Mouse (Mus musculus) midbrain, embryonic 14.5 days (tissue): ENCODE results near the gene Zscan12. TPM values are rescaled to one million over a fixed set of nuclear protein-coding genes. Genes with fewer than 3 reads are reported as not detected.

Experiments
- ATAC-seq: fragments of 200-750 bp; cut with Nextera tagmentation; 2 replicates; pipeline ENCODE4 v1.8.0; 2017; ENCODE audit warnings: moderate number of reproducible peaks, moderate library complexity; ENCODE audit not compliant: low FRiP score, low TSS enrichment
- DNase-seq: peaks from one replicate; pipeline ENCODE4 v3.0.0-alpha.2; 2015
- H3K27ac ChIP-seq: fragments of 300-500 bp; sonication (generic); replicated peaks from 2 replicates; pipeline ENCODE4 v1.5.1; 2014; ENCODE audit warnings: mild to moderate bottlenecking, low read depth, low read length, moderate library complexity
- H3K27me3 ChIP-seq: fragments of 300-500 bp; sonication (generic); 2 replicates; pipeline ENCODE4 v1.6.1; 2014; ENCODE audit warnings: low read length, control low read depth, mixed read lengths; ENCODE audit not compliant: control insufficient read depth, insufficient read depth
- H3K36me3 ChIP-seq: fragments of 300-500 bp; sonication (generic); 2 replicates; pipeline ENCODE4 v1.6.1; 2014; ENCODE audit warnings: low read length, control low read depth; ENCODE audit not compliant: control insufficient read depth, insufficient read depth
- H3K4me1 ChIP-seq: fragments of 300-500 bp; sonication (generic); 2 replicates; pipeline ENCODE4 v1.6.1; 2014; ENCODE audit warnings: mild to moderate bottlenecking, antibody characterized with exemption, low read length, control low read depth; ENCODE audit not compliant: control insufficient read depth, insufficient read depth
- H3K4me2 ChIP-seq: fragments of 300-500 bp; sonication (generic); 2 replicates; pipeline ENCODE4 v1.6.1; 2014; ENCODE audit warnings: mild to moderate bottlenecking, low read length, moderate library complexity
- H3K4me3 ChIP-seq: fragments of 300-500 bp; sonication (generic); replicated peaks from 2 replicates; pipeline ENCODE4 v1.5.1; 2014; ENCODE audit warnings: low read depth, low read length
- H3K9ac ChIP-seq: fragments of 300-500 bp; sonication (generic); replicated peaks from 2 replicates; pipeline ENCODE4 v1.6.1; 2014; ENCODE audit warnings: mild to moderate bottlenecking, low read length, moderate library complexity
- H3K9me3 ChIP-seq: fragments of 300-500 bp; sonication (generic); 2 replicates; pipeline ENCODE4 v1.6.1; 2016; ENCODE audit warnings: low read length, control low read depth, mixed read lengths; ENCODE audit not compliant: control insufficient read depth
- WGBS: fragments of 180-500 bp; shearing (Covaris S2); extraction: QIAGEN DNeasy Blood & Tissue Kit; methylation state at CpG from one replicate; pipeline ENCODE4 v1.1.7; 2014; 5-methylcytosine and 5-hydroxymethylcytosine counted together
- polyA plus RNA-seq: library from polyadenylated mRNA; unstranded; fragments of >200 nt; fragmentation: Nextera tagmentation; extraction: Ambion mirVana; gene quantifications from 2 replicates; pipeline ENCODE4 v1.2.1, GENCODE M21; 2014

Zscan12 gene
- polyA plus RNA-seq, 1 experiment from 2014 or later = 15.9 TPM

DNA sequence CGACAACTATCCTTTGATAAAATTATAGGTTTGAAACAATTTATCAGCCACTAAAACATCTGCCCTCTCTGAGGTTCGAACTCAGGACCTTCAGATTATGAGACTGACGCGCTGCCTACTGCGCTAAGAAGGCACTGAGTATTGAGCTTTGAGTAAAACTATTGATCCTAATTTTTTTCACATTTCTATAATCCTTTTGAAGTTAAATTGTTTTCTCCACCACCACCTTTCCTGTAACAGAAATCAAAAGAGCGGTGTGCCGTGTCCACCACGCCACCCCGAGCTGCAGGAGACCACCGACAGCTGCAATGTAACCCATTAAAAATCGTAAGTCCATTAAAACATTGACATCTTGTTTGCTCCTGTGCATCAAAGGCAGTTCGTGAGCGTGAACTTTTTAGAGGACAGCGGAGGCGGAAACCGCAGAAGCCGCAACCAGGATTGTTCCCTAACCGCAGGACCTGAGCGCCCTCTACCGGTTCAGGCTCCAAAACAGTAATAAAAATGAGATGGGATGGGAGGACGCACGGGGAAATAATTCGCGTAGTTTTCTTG is 35.9 kb upstream of the Zscan12 start:
- Histone ChIP-seq H3K36me3 (no peaks in the 10 kb centered on the region), H3K9me3 (no peaks in the 10 kb centered on the region), H3K27ac (no peak overlapping the region), H3K27me3 (no peaks in the 10 kb centered on the region), H3K4me3 (peak overlapping the region; percentile 31), H3K9ac (no peak overlapping the region), H3K4me2 (peak overlapping the region; percentile 54), H3K4me1 (peaks cover 6% of the 10 kb centered on the region; the same call in 1 of the 2 replicates)
- peak; percentile 95 for DNase-seq
- peak; percentile 60; the same call in 1 of the 2 replicates for ATAC-seq
- WGBS = under 1% methylated on average over 24 of the region's 24 CpGs

- no peaks in the 10 kb centered on the region for H3K36me3 ChIP-seq
- no peaks in the 10 kb centered on the region for H3K9me3 ChIP-seq
- ATAC-seq = no peak; the same call in 1 of the 2 replicates
- 1% methylated on average over 9 of the region's 9 CpGs for WGBS
- H3K27ac ChIP-seq = no peak overlapping the region
- H3K27me3 ChIP-seq = no peaks in the 10 kb centered on the region
- DNase-seq = peak; percentile 39
- peak overlapping the region; percentile 31 for H3K4me3 ChIP-seq
- H3K9ac ChIP-seq = peak overlapping the region; percentile 29; the same call in 1 of the 2 replicates
- peak overlapping the region; percentile 54 for H3K4me2 ChIP-seq
- peaks cover 6% of the 10 kb centered on the region; the same call in 1 of the 2 replicates for H3K4me1 ChIP-seq
Measured at GRCm38 (mm10) chr13:21327424-21327823, 35.2 kb upstream of the Zscan12 start.

- no peaks in the 10 kb centered on the region for H3K27me3 ChIP-seq
- H3K27ac ChIP-seq = no peak within 1 kb of the TSS
- DNase-seq (no peak), ATAC-seq (no peak)
- WGBS = 89% methylated on average over 1 of the region's 1 CpGs
- no peaks in the 10 kb centered on the region for H3K36me3 ChIP-seq
- H3K4me1 ChIP-seq = no peaks in the 10 kb centered on the region
- H3K9me3 ChIP-seq = no peaks in the 10 kb centered on the region
- no peak within 1 kb of the TSS for H3K4me3 ChIP-seq
- no peak within 1 kb of the TSS for H3K9ac ChIP-seq
- H3K4me2 ChIP-seq = no peak within 1 kb of the TSS
Measured at GRCm38 (mm10) chr13:21346610-21347009, 16.0 kb upstream of the Zscan12 start, which contains the start of gene Olfr1367. Gene Olfr1367, plus strand, starts transcription at chr13:21346910.

- ATAC-seq (no peak), DNase-seq (no peak)
- H3K4me2 ChIP-seq = no peak overlapping the region
- H3K4me1 ChIP-seq = no peaks in the 10 kb centered on the region
- no peaks in the 10 kb centered on the region for H3K36me3 ChIP-seq
- H3K4me3 ChIP-seq = no peak overlapping the region
- no peak overlapping the region for H3K9ac ChIP-seq
- no peak overlapping the region for H3K27ac ChIP-seq
- H3K27me3 ChIP-seq = no peaks in the 10 kb centered on the region
- no peaks in the 10 kb centered on the region for H3K9me3 ChIP-seq
Measured at GRCm38 (mm10) chr13:21350593-21350992, 12.0 kb upstream of the Zscan12 start.

GRCm38 (mm10) chr13:21363719-21364118 is 1.1 kb downstream of the Zscan12 start:
- peak overlapping the region; percentile 69 for H3K4me2 ChIP-seq
- no peak overlapping the region for H3K27ac ChIP-seq
- H3K4me3 ChIP-seq = peak overlapping the region; percentile 56
- H3K9ac ChIP-seq = peak overlapping the region; percentile 72; the same call in 1 of the 2 replicates
- no peak for ATAC-seq
- WGBS = 61% methylated on average over 12 of the region's 12 CpGs
- peaks cover 16% of the 10 kb centered on the region for H3K36me3 ChIP-seq
- no peaks in the 10 kb centered on the region for H3K9me3 ChIP-seq
- peaks cover 25% of the 10 kb centered on the region for H3K4me1 ChIP-seq
- no peak for DNase-seq
- H3K27me3 ChIP-seq = no peaks in the 10 kb centered on the region

- no peak overlapping the region for H3K4me2 ChIP-seq
- WGBS = 82% methylated on average over 6 of the region's 6 CpGs
- peaks cover 44% of the 10 kb centered on the region for H3K36me3 ChIP-seq
- peaks cover 25% of the 10 kb centered on the region for H3K4me1 ChIP-seq
- no peak overlapping the region for H3K27ac ChIP-seq
- no peaks in the 10 kb centered on the region for H3K27me3 ChIP-seq
- no peak overlapping the region for H3K9ac ChIP-seq
- no peak for ATAC-seq
- no peak overlapping the region for H3K4me3 ChIP-seq
- H3K9me3 ChIP-seq = no peaks in the 10 kb centered on the region
- no peak for DNase-seq
Measured at GRCm38 (mm10) chr13:21366635-21367034, 4.0 kb downstream of the Zscan12 start.

DNA sequence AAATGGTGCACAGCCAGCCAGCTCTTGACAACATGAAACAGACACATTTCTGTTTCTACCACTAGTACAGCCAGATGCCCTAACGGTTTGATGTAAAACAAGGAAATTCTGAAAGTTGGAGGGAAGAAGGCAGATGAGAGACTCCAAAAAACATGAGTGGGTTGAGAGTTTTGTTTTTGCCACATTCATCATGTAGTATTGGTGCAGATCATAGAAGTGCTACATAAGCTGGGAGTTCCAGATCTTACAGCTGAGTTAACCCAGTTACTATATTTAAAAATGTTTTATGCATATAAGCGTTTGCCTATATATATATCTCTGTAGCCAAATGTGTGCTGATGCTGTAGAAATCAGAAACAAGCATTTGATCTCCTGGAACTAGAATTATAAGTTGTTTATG is 10.1 kb downstream of the Zscan12 start:
- H3K27ac ChIP-seq = no peak overlapping the region
- ATAC-seq (no peak), DNase-seq (no peak)
- no peaks in the 10 kb centered on the region for H3K4me1 ChIP-seq
- no peaks in the 10 kb centered on the region for H3K27me3 ChIP-seq
- no peaks in the 10 kb centered on the region for H3K9me3 ChIP-seq
- H3K4me2 ChIP-seq = no peak overlapping the region
- no peak overlapping the region for H3K4me3 ChIP-seq
- H3K36me3 ChIP-seq = peaks cover 38% of the 10 kb centered on the region
- 96% methylated on average over 2 of the region's 2 CpGs for WGBS
- H3K9ac ChIP-seq = no peak overlapping the region

GRCm38 (mm10) chr13:21377773-21378172 is 15.2 kb downstream of the Zscan12 start:
- DNase-seq (no peak), ATAC-seq (no peak)
- no peak overlapping the region for H3K9ac ChIP-seq
- H3K4me1 ChIP-seq = no peaks in the 10 kb centered on the region
- H3K9me3 ChIP-seq = no peaks in the 10 kb centered on the region
- H3K36me3 ChIP-seq = no peaks in the 10 kb centered on the region
- no peak overlapping the region for H3K4me2 ChIP-seq
- no peak overlapping the region for H3K4me3 ChIP-seq
- whole genome bisulfite sequencing = 88% methylated on average over 2 of the region's 2 CpGs
- no peaks in the 10 kb centered on the region for H3K27me3 ChIP-seq
- no peak overlapping the region for H3K27ac ChIP-seq

GRCm38 (mm10) chr13:21395211-21395610 is 32.6 kb downstream of the Zscan12 start:
- Histone ChIP-seq H3K4me1 (no peaks in the 10 kb centered on the region), H3K4me2 (no peak overlapping the region), H3K27ac (no peak overlapping the region), H3K36me3 (peaks cover 70% of the 10 kb centered on the region), H3K4me3 (no peak overlapping the region), H3K9me3 (no peaks in the 10 kb centered on the region), H3K27me3 (no peaks in the 10 kb centered on the region), H3K9ac (no peak overlapping the region)
- no peak for DNase-seq
- ATAC-seq = no peak
- 93% methylated on average over 1 of the region's 1 CpGs for WGBS
